ENCODE assay signal across 8 mouse cellular contexts in genomic region chr16:38088126-38088628, GRCm38 (mm10). TPM values are rescaled to one million over a fixed set of nuclear protein-coding genes. Genes with fewer than 3 reads are reported as not detected.
DNase-seq lines count a peak whose midpoint lies in the region; ATAC-seq lines count a peak whose summit lies in the region.

No protein-coding gene starts in this region.

- H3K36me3 ChIP-seq in erythroblast, embryonic 14.5 days (ENCODE audit: control insufficient read depth), result peaks cover 7% of the 10 kb centered on the region
- no peaks in the 10 kb centered on the region for H3K36me3 ChIP-seq in hindbrain, embryonic 11.5 days (ENCODE audit: control insufficient read depth, insufficient read depth, low read length)
- H3K36me3 ChIP-seq in midbrain, embryonic 12.5 days, result no peaks in the 10 kb centered on the region

- WGBS in hindbrain, embryonic 11.5 days, result under 1% methylated on average over 33 of the region's 40 CpGs
- under 1% methylated on average over 27 of the region's 40 CpGs for WGBS in midbrain, embryonic 12.5 days

- peak overlapping the region; percentile 97 for H3K4me3 ChIP-seq in erythroblast, embryonic 14.5 days (replicated peaks)
- H3K4me3 ChIP-seq in hindbrain, embryonic 11.5 days (ENCODE audit: low read depth, low read length), result peak overlapping the region; percentile 98
- peak overlapping the region; percentile 57 for H3K4me3 ChIP-seq in midbrain, embryonic 12.5 days

- peak overlapping the region; percentile 98 for H3K27ac ChIP-seq in hindbrain, embryonic 11.5 days (ENCODE audit: low read depth, low read length)
- peak overlapping the region; percentile 100 for H3K27ac ChIP-seq in midbrain, embryonic 12.5 days (replicated peaks)

- DNase-seq in ovary, postnatal 14 days (ENCODE audit: low spot score), result peak; percentile 31
- DNase-seq in ovary, adult 18-20 months (ENCODE audit: low spot score), result no peak
- DNase-seq in hindbrain, embryonic 11.5 days (ENCODE audit: low spot score), result peak; percentile 82
- DNase-seq in layer of hippocampus, adult 11-12 months (ENCODE audit: low spot score), result no peak
- no peak for DNase-seq in frontal cortex, adult 2 months (ENCODE audit: extremely low spot score in 1 of 2, low spot score in 1 of 2)

- H3K4me1 ChIP-seq in erythroblast, embryonic 14.5 days (ENCODE audit: control insufficient read depth), result peaks cover 36% of the 10 kb centered on the region
- H3K4me1 ChIP-seq in hindbrain, embryonic 11.5 days (replicated peaks; ENCODE audit: control insufficient read depth, insufficient read depth, low read length), result peaks cover 2% of the 10 kb centered on the region; the same call in 1 of the 2 replicates
- peaks cover 10% of the 10 kb centered on the region for H3K4me1 ChIP-seq in midbrain, embryonic 12.5 days

- no peaks in the 10 kb centered on the region for H3K27me3 ChIP-seq in erythroblast, embryonic 14.5 days (ENCODE audit: control insufficient read depth)
- no peaks in the 10 kb centered on the region for H3K27me3 ChIP-seq in hindbrain, embryonic 11.5 days (ENCODE audit: control insufficient read depth, insufficient read depth, low read length)
- no peaks in the 10 kb centered on the region for H3K27me3 ChIP-seq in midbrain, embryonic 12.5 days

- peak overlapping the region; percentile 74 for H3K9ac ChIP-seq in hindbrain, embryonic 11.5 days (ENCODE audit: low read depth, low read length)
- H3K9ac ChIP-seq in midbrain, embryonic 12.5 days (replicated peaks), result peak overlapping the region; percentile 88

- peak overlapping the region; percentile 61 for H3K4me2 ChIP-seq in hindbrain, embryonic 11.5 days (replicated peaks; ENCODE audit: low read depth, low read length)
- peak overlapping the region; percentile 66 for H3K4me2 ChIP-seq in midbrain, embryonic 12.5 days (replicated peaks)

- ATAC-seq in erythroblast, adult 5-6 weeks (replicated peaks; ENCODE audit: low FRiP score, poor library complexity, severe bottlenecking), result no peak
- ATAC-seq in hindbrain, embryonic 11.5 days (ENCODE audit: low FRiP score), result peak; percentile 45
- no peak; the same call in 1 of the 2 replicates for ATAC-seq in midbrain, embryonic 12.5 days (ENCODE audit: low FRiP score, low read depth)

- H3K9me3 ChIP-seq in erythroblast, embryonic 14.5 days (ENCODE audit: control insufficient read depth, low read length), result no peaks in the 10 kb centered on the region
- no peaks in the 10 kb centered on the region for H3K9me3 ChIP-seq in hindbrain, embryonic 11.5 days (ENCODE audit: control insufficient read depth, low read length)
- no peaks in the 10 kb centered on the region for H3K9me3 ChIP-seq in midbrain, embryonic 12.5 days

RNA-seq across cellular contexts. Expression of gene Gsk3b, which starts 0.6 kb away (rescaled TPM):
- 0.69 and 0.74 TPM in 2 replicates for polyA plus RNA-seq in erythroblast, embryonic 14.5 days (2012)
- 13.1 and 17.1 TPM in 2 replicates for total RNA-seq in erythroblast, adult 5-6 weeks (2015; ENCODE audit: low replicate concordance)
- total RNA-seq in erythroblast, adult 5-6 weeks (2017; ENCODE audit: low replicate concordance), result 17.9 and 29.8 TPM in 2 replicates
- 132 and 172 TPM in 2 replicates for polyA plus RNA-seq in hindbrain, embryonic 11.5 days (2014; fragmentation: Nextera tagmentation; extraction: Ambion mirVana)
- polyA plus RNA-seq in midbrain, embryonic 12.5 days (2016; fragmentation: Nextera tagmentation; extraction: Ambion mirVana), result 145 and 156 TPM in 2 replicates
- polyA plus RNA-seq in frontal cortex, adult 2 months (2012; rRNA removed), result 44.6 and 45.3 TPM in 2 replicates

Comparison
In these comparisons a context has a peak if more than half of its experiments do, and no peak if none do; other contexts are left out.
1. DNase-seq: peak in ovary, postnatal 14 days (single experiment) and hindbrain, embryonic 11.5 days (single experiment); none in ovary, adult 18-20 months (single experiment), layer of hippocampus, adult 11-12 months (single experiment) and frontal cortex, adult 2 months (0 of 2).
2. RNA of gene Gsk3b, which starts 0.6 kb away (polyA plus RNA-seq): 132 to 172 TPM in hindbrain, embryonic 11.5 days, 145 to 156 TPM in midbrain, embryonic 12.5 days and 44.6 to 45.3 TPM in frontal cortex, adult 2 months; 0.69 to 0.74 TPM in erythroblast, embryonic 14.5 days; every median in the first group is over 10 times any median in the second.
3. Peak in every context shown above with its lines, with median percentiles within 50 percentile points of each other: H3K4me3 ChIP-seq.